Mouse (Mus musculus): ENCODE measurements around the gene Fmod. TPM values are rescaled to one million over a fixed set of nuclear protein-coding genes. Genes with fewer than 3 reads are reported as not detected.

Gene Fmod
- not detected for total RNA-seq (2023)

GRCm38 (mm10) chr1:134037172-134037571 lies at the start of gene Fmod:
Fmod (plus strand) TSS chr1:134037254.

GRCm38 (mm10) chr1:134078802-134079476 lies 41.9 kb downstream of the Fmod start, which contains the start of gene Btg2:
Btg2 (minus strand) TSS chr1:134079120.

Other genes with a start within 250 kb of the Fmod start
- gene Atp2b4, start 236.2 kb upstream of the Fmod start, total RNA-seq (2023) = 10 to 100 TPM; 13.8 to 20.5 TPM
- not detected for gene Optc, start 129.3 kb upstream of the Fmod start, total RNA-seq (2023)
- gene Prelp, start 115.8 kb upstream of the Fmod start, total RNA-seq (2023) = under 1 TPM in 1 of 2 experiments, not detected in 1; 0.18 TPM
- gene Btg2, start 41.9 kb downstream of the Fmod start, total RNA-seq (2023) = 100 to 1,000 TPM; 549 to 568 TPM
- 10 to 100 TPM; 22.3 to 34.2 TPM for gene Chit1, start 74.0 kb downstream of the Fmod start, total RNA-seq (2023)
- 100 to 1,000 TPM; 575 to 604 TPM for gene Chil1, start 144.9 kb downstream of the Fmod start, total RNA-seq (2023)
- gene Mybph, start 156.2 kb downstream of the Fmod start, total RNA-seq (2023) = under 1 TPM; 0.53 to 0.78 TPM
- not detected for gene Adora1, start 198.2 kb downstream of the Fmod start, total RNA-seq (2023)

Data from neutrophil, adult 59 days (primary cell).